Mouse (Mus musculus) heart, embryonic 15.5 days (tissue): ENCODE results near the gene Uspl1. TPM values are rescaled to one million over a fixed set of nuclear protein-coding genes. Genes with fewer than 3 reads are reported as not detected.
A peak's percentile ranks its signal among the peaks of the same experiment; 100 is the strongest.
"Not testable (repeated sequence)": the region's sequence is repeated elsewhere in the genome, so short reads cannot be mapped to it uniquely, and the experiment has no call there.

Experiments used
- ATAC-seq: fragments of 200-750 bp; cut with Nextera tagmentation; replicated peaks from 2 replicates; pipeline ENCODE4 v1.8.0; 2017; ENCODE audit warnings: low read depth, moderate TSS enrichment; ENCODE audit not compliant: insufficient number of reproducible peaks, insufficient read depth, low FRiP score
- H3K27ac ChIP-seq: fragments of 300-500 bp; sonication (generic); 2 replicates; pipeline ENCODE4 v1.5.1; 2015; ENCODE audit warnings: mild to moderate bottlenecking, inconsistent platforms
- H3K27me3 ChIP-seq: fragments of 300-500 bp; sonication (generic); 2 replicates; pipeline ENCODE4 v1.6.1; 2015; ENCODE audit warnings: inconsistent platforms
- H3K36me3 ChIP-seq: fragments of 300-500 bp; sonication (generic); 2 replicates; pipeline ENCODE4 v1.6.1; 2015; ENCODE audit warnings: mild to moderate bottlenecking, inconsistent platforms
- H3K4me1 ChIP-seq: fragments of 300-500 bp; sonication (generic); replicated peaks from 2 replicates; pipeline ENCODE4 v1.6.1; 2015; ENCODE audit warnings: inconsistent platforms
- H3K4me2 ChIP-seq: fragments of 300-500 bp; sonication (generic); 2 replicates; pipeline ENCODE4 v1.6.1; 2015; ENCODE audit warnings: inconsistent platforms, mild to moderate bottlenecking, moderate library complexity
- H3K4me3 ChIP-seq: fragments of 300-500 bp; sonication (generic); 2 replicates; pipeline ENCODE4 v1.5.1; 2015; ENCODE audit warnings: mild to moderate bottlenecking, inconsistent platforms
- H3K9ac ChIP-seq: fragments of 300-500 bp; sonication (generic); 2 replicates; pipeline ENCODE4 v1.6.1; 2015; ENCODE audit warnings: mild to moderate bottlenecking, inconsistent platforms
- H3K9me3 ChIP-seq: fragments of 300-500 bp; sonication (generic); replicated peaks from 2 replicates; pipeline ENCODE4 v1.6.1; 2016; ENCODE audit warnings: inconsistent platforms
- WGBS: fragments of 180-500 bp; shearing (Covaris S2); methylation state at CpG from one replicate; pipeline ENCODE4 v1.1.7; 2015; ENCODE audit warnings: mixed read lengths; 5-methylcytosine and 5-hydroxymethylcytosine counted together
- polyA plus RNA-seq: library from polyadenylated mRNA; unstranded; fragments of >200 nt; fragmentation: Nextera tagmentation; extraction: Ambion mirVana; gene quantifications from 2 replicates; pipeline ENCODE4 v1.2.1, GENCODE M21; 2015

Gene Uspl1
- polyA plus RNA-seq = 24.5 and 27.7 TPM in 2 replicates

DNA sequence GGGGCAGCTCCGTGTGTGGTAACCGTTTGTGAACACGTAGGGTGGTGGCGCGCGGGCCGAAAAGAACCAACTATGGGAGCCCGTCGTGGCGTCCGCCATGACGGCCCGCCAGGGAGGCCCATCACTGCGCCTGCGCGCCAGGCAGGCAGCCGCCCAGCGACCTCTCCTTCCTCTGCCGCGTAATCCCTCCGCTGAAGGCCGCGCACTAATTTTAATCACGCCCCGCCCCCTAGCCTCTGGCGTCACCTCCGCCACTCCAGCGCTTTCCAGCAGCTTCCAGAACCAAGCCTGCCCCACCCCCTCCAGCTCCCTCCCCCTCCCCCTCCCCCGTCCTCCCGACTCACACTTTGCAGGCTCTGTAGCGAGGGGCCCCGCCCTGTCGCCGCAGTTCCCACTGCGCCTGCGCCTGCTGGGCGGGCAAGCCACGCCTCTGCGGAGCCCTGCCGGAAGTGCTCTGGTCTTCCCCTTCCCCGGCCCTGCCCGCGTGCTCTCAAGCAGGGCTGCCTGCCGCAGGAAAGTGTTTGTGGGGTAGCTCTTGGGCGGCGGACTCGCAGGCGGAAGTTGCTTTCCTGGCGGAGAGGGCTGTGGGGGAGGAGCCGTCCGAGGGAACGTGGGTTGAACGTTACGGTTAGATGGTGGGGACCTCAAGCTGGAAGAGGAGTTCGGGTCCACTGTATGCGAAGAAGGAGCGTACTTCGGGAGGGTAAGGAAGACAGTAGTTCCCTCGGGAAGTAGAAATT is at the start of gene Uspl1, which contains the start of gene Hmgb1:
Uspl1 (plus strand) TSS at position 247 of the 740 bp plus-strand sequence.
Hmgb1 (minus strand) TSS at position 386 of the 740 bp plus-strand sequence.
- Histone ChIP-seq H3K4me3 (peak within 1 kb of the TSS; percentile 89), H3K27ac (peak within 1 kb of the TSS; percentile 99), H3K36me3 (peaks cover 5% of the 10 kb centered on the region), H3K9ac (peak within 1 kb of the TSS; percentile 89), H3K27me3 (no peaks in the 10 kb centered on the region), H3K4me2 (peak within 1 kb of the TSS; percentile 71), H3K4me1 (peaks cover 17% of the 10 kb centered on the region), H3K9me3 (no peaks in the 10 kb centered on the region)
- WGBS = under 1% methylated on average over 59 of the region's 59 CpGs
- peak; percentile 98 for ATAC-seq

DNA sequence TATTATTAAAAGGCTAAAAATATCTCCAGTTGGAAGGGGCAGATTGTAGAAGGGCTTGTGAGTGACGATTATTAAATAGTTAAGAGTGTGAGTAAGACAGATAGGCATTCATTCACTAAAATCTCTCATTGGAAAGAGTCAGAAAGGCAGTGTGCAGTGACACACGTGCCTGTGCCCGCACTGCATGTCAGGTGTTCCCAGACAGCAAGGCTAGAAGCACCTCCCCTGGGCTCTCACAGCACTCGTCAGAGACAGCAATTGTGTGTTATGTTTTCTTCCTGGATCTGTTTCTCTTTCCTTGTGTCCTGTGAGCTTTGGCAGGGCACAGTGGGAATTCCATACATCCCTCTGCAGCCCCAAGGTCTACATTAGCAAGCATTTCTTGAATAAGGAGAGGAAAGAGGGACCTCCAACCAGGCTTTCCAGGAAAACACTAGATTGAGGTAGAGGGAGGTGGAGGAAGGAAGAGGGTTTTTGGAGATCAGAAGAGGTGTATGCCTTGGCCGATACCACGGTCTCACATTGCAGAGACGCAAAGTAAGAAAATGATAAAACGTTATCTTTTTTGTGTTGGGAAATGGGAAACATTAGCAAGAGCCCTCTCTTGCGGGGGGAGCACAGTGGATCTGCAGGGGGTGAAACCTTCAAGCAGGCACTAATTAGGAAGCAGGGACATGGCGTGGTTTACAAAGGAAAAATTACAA is 49.2 kb upstream of the Uspl1 start:
- no peaks in the 10 kb centered on the region for H3K27me3 ChIP-seq
- H3K4me2 ChIP-seq = peak overlapping the region; percentile 35; the same call in 1 of the 2 replicates
- H3K4me1 ChIP-seq = peaks cover 22% of the 10 kb centered on the region
- H3K36me3 ChIP-seq = no peaks in the 10 kb centered on the region
- WGBS = 40% methylated on average over 10 of the region's 10 CpGs
- peak overlapping the region; percentile 33; the same call in 1 of the 2 replicates for H3K27ac ChIP-seq
- 0 out of 2 replicates have a peak, but pooled peaks have one; percentile 43 for ATAC-seq
- H3K9me3 ChIP-seq = no peaks in the 10 kb centered on the region
- H3K9ac ChIP-seq = no peak overlapping the region
- H3K4me3 ChIP-seq = no peak overlapping the region

DNA sequence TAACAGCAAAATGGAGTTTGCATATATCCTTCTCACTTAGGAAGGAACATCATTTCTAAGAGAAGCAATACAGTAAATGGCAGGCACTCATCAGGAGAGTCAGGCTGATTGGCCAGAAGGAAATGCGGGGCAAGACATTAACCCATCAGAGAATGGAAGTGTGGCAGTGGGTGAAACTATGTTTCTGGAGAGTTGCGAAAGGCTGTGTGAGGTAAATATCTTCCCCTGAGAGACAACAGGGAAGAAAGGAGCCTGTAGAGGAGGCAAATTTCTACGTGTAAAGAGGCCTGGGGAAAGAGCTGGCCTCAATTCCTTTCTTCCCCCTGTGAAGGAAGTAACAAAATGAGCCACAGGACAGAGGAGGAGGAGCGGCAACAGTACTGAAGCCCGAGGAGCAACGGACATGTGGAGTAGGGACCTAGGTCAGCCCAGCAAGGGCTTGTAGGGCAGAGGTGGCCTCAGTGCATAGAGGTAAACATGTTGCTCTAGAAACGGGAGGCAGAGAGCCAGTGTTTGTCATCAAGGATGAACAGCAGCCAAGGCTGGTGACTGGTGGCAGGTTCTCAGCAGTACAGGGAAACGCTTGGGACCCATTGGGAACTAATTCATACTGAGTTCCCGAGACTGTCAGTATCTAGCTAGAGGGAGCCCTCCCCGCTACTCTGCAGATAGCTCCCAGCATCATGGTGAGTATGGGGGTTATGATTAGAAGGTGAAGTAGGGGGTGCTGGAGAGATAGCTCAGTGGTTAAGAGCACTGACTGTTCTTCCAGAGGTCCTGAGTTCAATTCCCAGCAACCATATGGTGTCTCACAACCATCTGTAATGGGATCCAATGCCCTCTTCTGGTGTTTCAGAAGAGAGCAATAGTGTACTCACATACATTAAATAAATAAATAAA is 48.4 kb upstream of the Uspl1 start:
- WGBS = 76% methylated on average over 10 of the region's 10 CpGs
- H3K27ac ChIP-seq = peak overlapping the region; percentile 33; the same call in 1 of the 2 replicates
- H3K27me3 ChIP-seq = no peaks in the 10 kb centered on the region

DNA sequence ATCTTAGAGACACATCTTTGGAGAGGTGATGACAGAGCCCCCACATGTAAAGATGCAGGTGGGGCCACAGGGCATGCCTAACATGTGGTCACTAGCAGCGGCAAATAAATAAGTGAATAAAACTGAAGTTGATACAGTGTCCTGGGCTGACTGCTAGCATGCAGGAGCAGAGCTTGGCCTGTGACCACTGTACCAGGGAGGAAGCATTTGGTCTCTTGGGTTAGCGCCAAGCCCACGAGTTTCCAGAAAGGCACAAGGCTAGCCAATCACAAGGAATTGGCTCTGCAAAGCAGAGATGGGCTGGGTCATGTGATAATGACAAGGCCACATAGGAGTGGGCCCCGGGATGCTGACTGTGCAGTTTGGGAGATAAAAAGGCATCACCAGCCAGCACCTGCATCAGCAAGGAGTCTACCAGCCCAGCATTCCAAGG is 47.2 kb upstream of the Uspl1 start:
- peaks cover 22% of the 10 kb centered on the region for H3K4me1 ChIP-seq
- no peak overlapping the region; the same call in 1 of the 2 replicates for H3K27ac ChIP-seq
- no peaks in the 10 kb centered on the region for H3K27me3 ChIP-seq
- no peak overlapping the region for H3K9ac ChIP-seq
- no peak overlapping the region for H3K4me2 ChIP-seq
- 42% methylated on average over 4 of the region's 4 CpGs for WGBS
- H3K36me3 ChIP-seq = no peaks in the 10 kb centered on the region
- H3K4me3 ChIP-seq = no peak overlapping the region
- ATAC-seq = peak; percentile 58; the same call in 1 of the 2 replicates
- H3K9me3 ChIP-seq = no peaks in the 10 kb centered on the region

More for the DNA sequence above, 48.4 kb upstream of the Uspl1 start:
- no peak for ATAC-seq
- H3K9ac ChIP-seq = no peak overlapping the region
- H3K4me3 ChIP-seq = no peak overlapping the region
- H3K4me2 ChIP-seq = no peak overlapping the region
- no peaks in the 10 kb centered on the region for H3K9me3 ChIP-seq
- no peaks in the 10 kb centered on the region for H3K36me3 ChIP-seq
- peaks cover 22% of the 10 kb centered on the region for H3K4me1 ChIP-seq

DNA sequence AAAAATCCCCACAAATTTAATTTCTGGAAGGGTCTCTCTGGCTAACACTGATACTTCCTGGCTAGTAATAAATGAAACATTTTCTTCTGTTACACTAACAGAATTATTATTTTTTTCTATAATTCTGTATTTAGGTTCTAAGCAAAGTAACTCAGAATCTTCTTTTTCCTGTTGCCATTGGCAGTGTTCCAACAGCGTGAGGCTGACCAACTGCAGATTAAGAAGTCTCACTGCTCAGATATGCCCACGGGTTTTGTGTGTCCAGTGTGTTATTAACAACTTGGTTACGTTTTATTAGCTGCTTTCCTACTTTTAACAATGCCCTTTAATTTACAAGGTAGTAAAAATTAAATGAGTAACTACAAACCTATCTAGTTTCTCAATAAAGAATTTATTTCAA is 46.7 kb upstream of the Uspl1 start:
- Histone ChIP-seq H3K9ac (no peak overlapping the region), H3K27ac (no peak overlapping the region)
- WGBS = 36% methylated on average over 3 of the region's 3 CpGs

DNA sequence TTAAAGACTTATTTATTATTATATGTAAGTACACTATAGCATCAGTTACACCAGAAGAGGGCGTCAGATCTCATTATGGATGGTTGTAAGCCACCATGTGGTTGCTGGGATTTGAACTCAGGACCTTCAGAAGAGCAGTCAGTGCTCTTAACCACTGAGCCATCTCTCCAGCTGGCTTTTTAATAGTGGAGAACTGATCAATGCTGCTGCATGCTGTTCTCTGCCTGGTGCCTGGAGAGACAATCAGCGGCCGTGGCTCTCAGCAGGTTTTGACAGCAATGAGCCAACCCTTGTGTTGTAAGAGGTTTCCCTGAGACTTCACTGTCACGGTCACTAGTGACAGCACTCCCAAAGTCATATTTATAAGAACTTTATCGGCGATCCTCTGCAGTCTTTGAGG is 46.1 kb upstream of the Uspl1 start:
- H3K9me3 ChIP-seq, H3K27me3 ChIP-seq, H3K4me2 ChIP-seq, H3K36me3 ChIP-seq, H3K4me3 ChIP-seq, ATAC-seq, H3K27ac ChIP-seq, H3K9ac ChIP-seq: not testable (repeated sequence)
- H3K4me1 ChIP-seq = peaks cover 22% of the 10 kb centered on the region
- WGBS = 88% methylated on average over 6 of the region's 6 CpGs

More for the DNA sequence above, 46.7 kb upstream of the Uspl1 start:
- no peak overlapping the region for H3K4me2 ChIP-seq
- no peaks in the 10 kb centered on the region for H3K36me3 ChIP-seq
- H3K4me1 ChIP-seq = peaks cover 22% of the 10 kb centered on the region
- no peak overlapping the region for H3K4me3 ChIP-seq
- H3K27me3 ChIP-seq = no peaks in the 10 kb centered on the region
- no peak for ATAC-seq
- H3K9me3 ChIP-seq = no peaks in the 10 kb centered on the region

DNA sequence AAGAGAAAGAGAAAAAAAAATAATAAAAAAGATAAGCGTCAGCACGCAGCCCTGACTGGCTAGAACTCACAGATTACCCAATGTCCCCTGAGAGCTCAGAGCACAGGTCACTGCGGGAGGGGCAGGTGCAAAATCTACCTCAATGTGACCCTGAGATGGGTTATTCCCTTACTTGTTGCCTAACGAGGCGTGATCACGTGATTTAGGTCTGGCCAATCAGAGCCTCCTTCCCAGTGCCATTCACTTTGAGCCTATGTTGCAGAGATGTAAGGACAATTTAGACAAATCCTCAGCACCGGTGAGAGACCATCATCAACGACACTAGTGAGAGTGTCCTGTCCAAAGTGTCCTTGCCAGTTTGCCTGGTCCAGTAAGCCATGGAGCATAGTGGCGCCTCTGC is 43.8 kb upstream of the Uspl1 start:
- Histone ChIP-seq H3K9me3 (no peaks in the 10 kb centered on the region), H3K27me3 (no peaks in the 10 kb centered on the region), H3K9ac (no peak overlapping the region), H3K27ac (no peak overlapping the region), H3K4me2 (no peak overlapping the region), H3K4me3 (no peak overlapping the region), H3K36me3 (no peaks in the 10 kb centered on the region), H3K4me1 (peaks cover 10% of the 10 kb centered on the region)
- 58% methylated on average over 9 of the region's 9 CpGs for WGBS
- no peak for ATAC-seq

DNA sequence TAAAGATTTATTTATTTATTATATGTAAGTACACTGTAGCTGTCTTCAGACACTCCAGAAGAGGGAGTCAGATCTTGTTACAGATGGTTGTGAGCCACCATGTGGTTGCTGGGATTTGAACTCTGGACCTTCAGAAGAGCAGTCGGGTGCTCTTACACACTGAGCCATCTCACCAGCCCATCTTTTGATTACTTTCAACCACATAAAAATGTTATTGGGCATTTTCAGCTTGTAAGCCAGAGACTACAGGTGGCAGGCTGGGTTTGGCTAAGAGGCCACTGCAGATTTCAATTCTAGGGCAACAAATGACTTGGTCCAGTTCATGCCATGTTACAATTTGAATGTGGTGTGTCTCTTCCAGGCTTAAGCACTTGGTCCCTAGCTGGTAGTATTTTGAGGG is 43.0 kb upstream of the Uspl1 start:
- WGBS = 88% methylated on average over 1 of the region's 1 CpGs
- not testable (repeated sequence) for H3K36me3 ChIP-seq, H3K4me2 ChIP-seq, ATAC-seq, H3K27ac ChIP-seq, H3K9ac ChIP-seq, H3K27me3 ChIP-seq, H3K9me3 ChIP-seq, H3K4me1 ChIP-seq, H3K4me3 ChIP-seq

DNA sequence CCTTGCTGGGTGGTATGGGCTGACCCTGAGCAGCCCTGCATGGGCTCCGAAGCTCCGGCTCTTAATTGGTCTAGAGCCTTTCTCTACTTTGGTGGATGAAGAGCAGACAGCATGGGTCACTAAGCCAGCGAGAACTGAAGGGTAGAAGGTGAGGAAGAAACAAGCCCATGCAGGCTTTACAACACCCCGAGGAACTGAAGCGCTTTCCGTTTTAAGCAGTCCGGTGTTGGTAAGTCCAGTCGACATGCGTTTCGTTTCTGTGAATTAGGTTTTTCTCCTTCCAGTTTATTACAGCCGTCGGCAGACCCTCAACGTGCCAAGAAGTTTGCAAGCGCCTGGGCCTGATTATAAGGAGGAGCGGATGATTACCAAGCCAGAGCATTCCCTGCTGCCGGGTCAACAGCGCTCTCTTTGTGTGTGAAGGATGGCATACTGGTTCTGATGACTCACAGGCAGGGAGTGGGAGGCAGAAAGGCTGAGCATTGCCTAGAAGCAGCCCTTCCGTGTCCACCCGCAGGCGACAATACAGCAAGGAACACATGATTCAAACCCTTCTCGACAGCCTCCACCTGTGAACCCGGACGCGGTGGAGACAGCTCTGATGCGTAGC is 40.3 kb upstream of the Uspl1 start:
- H3K4me1 ChIP-seq = no peaks in the 10 kb centered on the region
- H3K9me3 ChIP-seq = no peaks in the 10 kb centered on the region
- H3K4me2 ChIP-seq = peak overlapping the region; percentile 28; the same call in 1 of the 2 replicates
- no peaks in the 10 kb centered on the region for H3K36me3 ChIP-seq
- 0 out of 2 replicates have a peak overlapping the region, but pooled peaks have one; percentile 4 for H3K27ac ChIP-seq
- no peak overlapping the region for H3K4me3 ChIP-seq
- H3K27me3 ChIP-seq = no peaks in the 10 kb centered on the region
- ATAC-seq = 0 out of 2 replicates have a peak, but pooled peaks have one; percentile 43
- 58% methylated on average over 25 of the region's 25 CpGs for WGBS
- H3K9ac ChIP-seq = no peak overlapping the region

DNA sequence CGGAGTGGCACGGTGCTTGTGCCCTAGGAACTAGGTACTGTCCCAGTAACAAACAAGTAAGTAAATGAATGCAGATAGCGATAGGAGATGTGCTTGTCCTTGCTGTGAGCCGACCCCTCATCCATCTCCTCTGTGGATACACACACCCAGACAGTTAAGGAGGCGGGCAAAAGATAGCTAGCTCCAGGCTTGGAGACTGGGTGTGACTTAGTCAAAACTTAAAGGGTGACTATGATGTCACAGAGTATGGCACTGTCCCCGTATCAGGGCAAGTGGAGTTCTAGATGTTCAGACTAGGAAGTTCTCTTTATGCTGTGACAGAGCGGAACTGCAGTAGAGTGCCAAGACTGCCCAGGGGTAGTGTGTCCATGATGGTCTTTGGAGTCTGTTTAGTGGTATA is 37.5 kb upstream of the Uspl1 start:
- no peak for ATAC-seq
- H3K9me3 ChIP-seq = no peaks in the 10 kb centered on the region
- no peaks in the 10 kb centered on the region for H3K4me1 ChIP-seq
- no peak overlapping the region for H3K27ac ChIP-seq
- no peaks in the 10 kb centered on the region for H3K36me3 ChIP-seq
- H3K27me3 ChIP-seq = no peaks in the 10 kb centered on the region
- no peak overlapping the region for H3K4me3 ChIP-seq
- WGBS = 78% methylated on average over 7 of the region's 7 CpGs
- no peak overlapping the region for H3K4me2 ChIP-seq
- no peak overlapping the region for H3K9ac ChIP-seq
